Mouse (Mus musculus): ENCODE results near the gene Mllt6. TPM values are rescaled to one million over a fixed set of nuclear protein-coding genes. Genes with fewer than 3 reads are reported as not detected.
A peak's percentile ranks its signal among the peaks of the same experiment; 100 is the strongest.

Mllt6 gene
- total RNA-seq, 2 experiments from 2014 or later, result 143 to 147 TPM

GRCm38 (mm10) chr11:97685613-97686321, 22.6 kb downstream of the Mllt6 start, which contains the start of gene Cisd3:
Gene Cisd3 (plus strand): TSS chr11:97685826.
- H3K4me3 ChIP-seq, result peak within 1 kb of the TSS; percentile 48

GRCm38 (mm10) chr11:97686322-97686908, 23.2 kb downstream of the Mllt6 start:
- DNase-seq (ENCODE audit: extremely low spot score in 1 of 2, low spot score in 2 of 2), result no peak
- TF ChIP-seq CTCF (IDR thresholded peaks at IDR 0.05), result no peak
- Histone ChIP-seq H3K4me3 (peak overlapping the region; percentile 48), H3K27ac (peak overlapping the region; percentile 32; the same call in 1 of the 2 replicates)
- intact Hi-C loops (cut with DNase I), result no loop called here

More at GRCm38 (mm10) chr11:97685613-97686321, 22.6 kb downstream of the Mllt6 start, which contains the start of gene Cisd3:
- no peak for TF ChIP-seq CTCF (IDR thresholded peaks at IDR 0.05)
- DNase-seq (ENCODE audit: extremely low spot score in 1 of 2, low spot score in 2 of 2), result peak; percentile 88
- intact Hi-C loops (cut with DNase I), result loop anchor here (1.0 kb wide), 1 partner anchor 55 kb away; no protein-coding TSS in a partner anchor
- H3K27ac ChIP-seq, result peak within 1 kb of the TSS; percentile 79

GRCm38 (mm10) chr11:97687061-97687460, 23.8 kb downstream of the Mllt6 start:
- no peak for TF ChIP-seq CTCF (IDR thresholded peaks at IDR 0.05)
- no peak overlapping the region for H3K27ac ChIP-seq
- intact Hi-C loops (cut with DNase I), result no loop called here

GRCm38 (mm10) chr11:97689861-97690260, 26.6 kb downstream of the Mllt6 start:
- H3K4me3 ChIP-seq, result no peak overlapping the region
- DNase-seq (ENCODE audit: extremely low spot score in 1 of 2, low spot score in 2 of 2), result peak in 1 of 2 experiments; percentile 69
- no peak overlapping the region for H3K27ac ChIP-seq

More at GRCm38 (mm10) chr11:97687061-97687460, 23.8 kb downstream of the Mllt6 start:
- no peak for DNase-seq (ENCODE audit: extremely low spot score in 1 of 2, low spot score in 2 of 2)
- H3K4me3 ChIP-seq, result no peak overlapping the region

GRCm38 (mm10) chr11:97694435-97694834, 31.2 kb downstream of the Mllt6 start:
- no peak overlapping the region for H3K4me3 ChIP-seq
- no peak overlapping the region for H3K27ac ChIP-seq
- TF ChIP-seq CTCF (IDR thresholded peaks at IDR 0.05), result no peak
- DNase-seq (ENCODE audit: extremely low spot score in 1 of 2, low spot score in 2 of 2), result no peak
- intact Hi-C loops (cut with DNase I), result loop anchor here (5.0 kb wide), 1 partner anchor 207 kb away; no protein-coding TSS in a partner anchor

More at GRCm38 (mm10) chr11:97689861-97690260, 26.6 kb downstream of the Mllt6 start:
- peak; percentile 83 for TF ChIP-seq CTCF (IDR thresholded peaks at IDR 0.05)
- intact Hi-C loops (cut with DNase I), result loop anchor here (1.0 to 5.0 kb wide), 2 partner anchors 45 to 203 kb away; no protein-coding TSS in a partner anchor

GRCm38 (mm10) chr11:97694921-97695711, 31.9 kb downstream of the Mllt6 start:
- TF ChIP-seq CTCF (IDR thresholded peaks at IDR 0.05), result no peak
- H3K27ac ChIP-seq, result peak overlapping the region; percentile 26; the same call in 1 of the 2 replicates
- no peak overlapping the region for H3K4me3 ChIP-seq
- peak in 1 of 2 experiments; percentile 44 for DNase-seq (ENCODE audit: extremely low spot score in 1 of 2, low spot score in 2 of 2)
- intact Hi-C loops (cut with DNase I), result loop anchor here (5.0 kb wide), 2 partner anchors 33 to 208 kb away; partner anchors contain the start of gene Mllt6

GRCm38 (mm10) chr11:97695712-97696401, 32.6 kb downstream of the Mllt6 start:
- DNase-seq (ENCODE audit: extremely low spot score in 1 of 2, low spot score in 2 of 2), result no peak

GRCm38 (mm10) chr11:97696669-97697068, 33.5 kb downstream of the Mllt6 start:
- DNase-seq (ENCODE audit: extremely low spot score in 1 of 2, low spot score in 2 of 2), result no peak
- no peak overlapping the region for H3K27ac ChIP-seq
- TF ChIP-seq CTCF (IDR thresholded peaks at IDR 0.05), result no peak
- intact Hi-C loops (cut with DNase I), result loop anchor here (5.0 kb wide), 1 partner anchor 34 kb away; the partner anchor contains the start of gene Mllt6
- H3K4me3 ChIP-seq, result no peak overlapping the region

More at GRCm38 (mm10) chr11:97695712-97696401, 32.6 kb downstream of the Mllt6 start:
- intact Hi-C loops (cut with DNase I), result loop anchor here (5.0 kb wide), 1 partner anchor 34 kb away; the partner anchor contains the start of gene Mllt6
- TF ChIP-seq CTCF (IDR thresholded peaks at IDR 0.05), result no peak
- Histone ChIP-seq H3K27ac (peak overlapping the region; percentile 26; the same call in 1 of the 2 replicates), H3K4me3 (no peak overlapping the region)

- Histone ChIP-seq H3K27ac (no peak overlapping the region), H3K4me3 (no peak overlapping the region; the same call in 1 of the 2 replicates)
- no peak for TF ChIP-seq CTCF (IDR thresholded peaks at IDR 0.05)
- intact Hi-C loops (cut with DNase I), result loop anchor here (5.0 kb wide), 1 partner anchor 35 kb away; the partner anchor contains the start of gene Mllt6
- DNase-seq (ENCODE audit: extremely low spot score in 1 of 2, low spot score in 2 of 2), result no peak
Measured at GRCm38 (mm10) chr11:97697199-97697890, 34.1 kb downstream of the Mllt6 start.
